Mouse (Mus musculus): ENCODE results near the gene Rflnb.

DNA sequence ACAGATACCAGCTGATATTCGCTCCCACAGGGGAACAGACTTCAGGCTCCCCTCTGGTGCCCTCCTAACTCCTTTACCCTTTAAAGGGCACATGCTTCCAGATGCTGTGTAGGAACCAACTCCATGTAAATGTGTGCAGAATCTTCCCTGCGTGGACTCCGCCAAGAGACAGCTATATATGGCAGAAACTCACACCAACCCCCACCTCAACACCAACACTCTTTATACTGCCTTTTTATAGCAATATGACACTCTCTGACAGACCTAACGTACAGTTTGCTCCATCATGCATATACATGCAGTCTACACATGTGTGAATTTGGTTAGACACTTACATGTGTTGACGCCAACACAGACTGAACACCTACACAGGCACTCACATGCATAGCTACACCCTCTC, 26.9 kb downstream of the Rflnb start:
- TF ChIP-seq ZC3H11A (IDR thresholded peaks at IDR 0.05; ENCODE audit: low read depth, low read length), result no peak
- TF ChIP-seq NRF1 (IDR thresholded peaks at IDR 0.05; ENCODE audit: low read depth, low read length), result no peak
